In the genomic region with DNA sequence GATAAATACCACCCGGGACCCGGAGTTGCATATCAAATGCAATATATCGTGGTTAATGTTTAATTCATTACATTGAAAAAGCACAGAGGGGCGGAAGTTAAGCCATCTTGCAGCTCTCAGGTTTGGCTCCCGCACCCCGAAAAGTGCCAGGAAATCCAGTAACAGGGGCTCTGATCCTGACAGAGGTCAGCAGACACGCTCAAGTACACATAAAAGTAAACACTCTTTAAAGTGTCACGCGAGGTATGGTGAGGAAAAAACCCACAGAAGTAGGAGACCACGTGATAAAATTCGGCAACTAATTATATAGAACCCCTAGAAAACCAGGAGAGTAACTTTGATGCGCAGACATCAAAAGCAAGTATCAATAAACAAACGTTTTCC, we compare ENCODE assay signal across 8 mouse cellular contexts. TPM values are rescaled to one million over a fixed set of nuclear protein-coding genes. Genes with fewer than 3 reads are reported as not detected.
DNase-seq lines count a peak whose midpoint lies in the region; ATAC-seq and TF ChIP-seq lines count a peak whose summit lies in the region.

No protein-coding gene starts in this region.

- peaks cover 19% of the 10 kb centered on the region for H3K79me2 ChIP-seq in C2C12 (ENCODE audit: control insufficient read depth, insufficient read depth)

- 4% methylated on average over 13 of the region's 13 CpGs for WGBS in forebrain, embryonic 14.5 days
- 3% methylated on average over 13 of the region's 13 CpGs for WGBS in liver, embryonic 15.5 days (ENCODE audit: insufficient replicate concordance)

- peak overlapping the region; percentile 72 for H3K4me3 ChIP-seq in erythroblast, embryonic 14.5 days (replicated peaks)
- H3K4me3 ChIP-seq in C2C12 (ENCODE audit: insufficient read depth, poor library complexity, severe bottlenecking) = peak overlapping the region; percentile 64
- H3K4me3 ChIP-seq in forebrain, embryonic 14.5 days (ENCODE audit: low read depth, low read length) = peak overlapping the region; percentile 90
- peak overlapping the region; percentile 84 for H3K4me3 ChIP-seq in liver, embryonic 15.5 days (replicated peaks)

- no peak for DNase-seq in forebrain, embryonic 14.5 days (ENCODE audit: low spot score)
- no peak for DNase-seq in embryo, embryonic 11 days
- DNase-seq in adrenal gland, adult 8-10 months = no peak
- DNase-seq in adrenal gland, postnatal 4 days (ENCODE audit: low spot score in 2 of 2) = no peak

- ATAC-seq in erythroblast, adult 5-6 weeks (replicated peaks; ENCODE audit: low FRiP score, poor library complexity, severe bottlenecking) = no peak
- ATAC-seq in forebrain, embryonic 14.5 days = no peak; the same call in 1 of the 2 replicates
- no peak for ATAC-seq in liver, embryonic 15.5 days (ENCODE audit: insufficient read depth)

- peak overlapping the region; percentile 92 for H3K27ac ChIP-seq in forebrain, embryonic 14.5 days (ENCODE audit: low read depth, low read length)
- H3K27ac ChIP-seq in liver, embryonic 15.5 days (replicated peaks) = peak overlapping the region; percentile 96

- peak overlapping the region; percentile 72 for H3ac ChIP-seq in C2C12 (ENCODE audit: control insufficient read depth, insufficient read length, low read depth)

- H3K36me3 ChIP-seq in erythroblast, embryonic 14.5 days (ENCODE audit: control insufficient read depth) = peaks cover 79% of the 10 kb centered on the region
- H3K36me3 ChIP-seq in C2C12 (ENCODE audit: control insufficient read depth, insufficient read depth) = peaks cover 42% of the 10 kb centered on the region
- H3K36me3 ChIP-seq in forebrain, embryonic 14.5 days (ENCODE audit: control insufficient read depth, insufficient read depth, low read length) = peaks cover 58% of the 10 kb centered on the region
- H3K36me3 ChIP-seq in liver, embryonic 15.5 days (replicated peaks) = peaks cover 66% of the 10 kb centered on the region

- no peaks in the 10 kb centered on the region for H3K9me3 ChIP-seq in erythroblast, embryonic 14.5 days (ENCODE audit: control insufficient read depth, low read length)
- H3K9me3 ChIP-seq in forebrain, embryonic 14.5 days (replicated peaks; ENCODE audit: control insufficient read depth, low read length) = no peaks in the 10 kb centered on the region
- no peaks in the 10 kb centered on the region for H3K9me3 ChIP-seq in liver, embryonic 15.5 days (replicated peaks)

- no peak for TF ChIP-seq CTCF in C2C12 (IDR thresholded peaks at IDR 0.05; ENCODE audit: control insufficient read depth, insufficient read depth, insufficient read length)

- no peaks in the 10 kb centered on the region for H3K27me3 ChIP-seq in erythroblast, embryonic 14.5 days (ENCODE audit: control insufficient read depth)
- no peaks in the 10 kb centered on the region for H3K27me3 ChIP-seq in C2C12 (ENCODE audit: control insufficient read depth, insufficient read depth, insufficient read length)
- H3K27me3 ChIP-seq in forebrain, embryonic 14.5 days (replicated peaks; ENCODE audit: control insufficient read depth, insufficient read depth, low read length) = no peaks in the 10 kb centered on the region
- H3K27me3 ChIP-seq in liver, embryonic 15.5 days = no peaks in the 10 kb centered on the region

- peaks cover 12% of the 10 kb centered on the region for H3K79me3 ChIP-seq in C2C12 (ENCODE audit: low read depth)

- H3K9ac ChIP-seq in forebrain, embryonic 14.5 days (ENCODE audit: low read length) = peak overlapping the region; percentile 67
- peak overlapping the region; percentile 61 for H3K9ac ChIP-seq in liver, embryonic 15.5 days

- peaks cover 64% of the 10 kb centered on the region for H3K4me1 ChIP-seq in erythroblast, embryonic 14.5 days (ENCODE audit: control insufficient read depth)
- H3K4me1 ChIP-seq in forebrain, embryonic 14.5 days (ENCODE audit: control insufficient read depth, insufficient read depth, low read length) = peaks cover 7% of the 10 kb centered on the region
- H3K4me1 ChIP-seq in liver, embryonic 15.5 days (replicated peaks) = peaks cover 54% of the 10 kb centered on the region

- peak overlapping the region; percentile 90 for H3K4me2 ChIP-seq in forebrain, embryonic 14.5 days (ENCODE audit: low read length)
- peak overlapping the region; percentile 93 for H3K4me2 ChIP-seq in liver, embryonic 15.5 days

TF ChIP-seq in C2C12, 6 proteins besides CTCF, POLR2A, EP300 and RAD21:
- TF ChIP-seq MYOG (IDR thresholded peaks at IDR 0.05; ENCODE audit: control insufficient read depth, extremely low read depth, insufficient read length) = no peak
- TF ChIP-seq MYOD1 (IDR thresholded peaks at IDR 0.05; ENCODE audit: control insufficient read depth, insufficient read length, low read depth) = no peak
- no peak for TF ChIP-seq MAX (IDR thresholded peaks at IDR 0.05)
- TF ChIP-seq FOSL1 (IDR thresholded peaks at IDR 0.05; ENCODE audit: insufficient read depth, low read length, poor library complexity, severe bottlenecking) = no peak
- no peak for TF ChIP-seq CEBPB (IDR thresholded peaks at IDR 0.05; ENCODE audit: low read depth)
- TF ChIP-seq USF1 (IDR thresholded peaks at IDR 0.05; ENCODE audit: low read depth) = no peak

RNA-seq across cellular contexts. Expression of gene Rplp1, which starts 0.6 kb away (rescaled TPM):
- 3,562 and 4,475 TPM in 2 replicates for polyA plus RNA-seq in erythroblast, embryonic 14.5 days (2012)
- total RNA-seq in erythroblast, adult 5-6 weeks (2015; ENCODE audit: low replicate concordance) = 655 and 829 TPM in 2 replicates
- 835 and 981 TPM in 2 replicates for total RNA-seq in erythroblast, adult 5-6 weeks (2017; ENCODE audit: low replicate concordance)
- 13,097 TPM for polyA plus RNA-seq in C2C12 (2012; fragmentation: generic; extraction: Trizol)
- polyA plus RNA-seq in forebrain, embryonic 14.5 days (2014; fragmentation: Nextera tagmentation; extraction: Ambion mirVana) = 964 and 1,342 TPM in 2 replicates
- 831 and 882 TPM in 2 replicates for polyA plus RNA-seq in liver, embryonic 15.5 days (2015; fragmentation: Nextera tagmentation; extraction: Ambion mirVana)
- total RNA-seq in adrenal gland, adult 8-10 months (2022) = 1,000 to 10,000 TPM; 2,047 to 2,140 (median 2,121) TPM
- 1,000 to 10,000 TPM; 2,291 to 2,466 TPM for total RNA-seq in adrenal gland, postnatal 4 days (2021)

RNA-seq across cellular contexts. Expression of gene Kif23, which starts 31.7 kb away (rescaled TPM):
- 4.3 and 6.1 TPM in 2 replicates for polyA plus RNA-seq in erythroblast, embryonic 14.5 days (2012)
- 67.1 and 70.2 TPM in 2 replicates for total RNA-seq in erythroblast, adult 5-6 weeks (2015; ENCODE audit: low replicate concordance)
- 131 and 155 TPM in 2 replicates for total RNA-seq in erythroblast, adult 5-6 weeks (2017; ENCODE audit: low replicate concordance)
- polyA plus RNA-seq in C2C12 (2012; fragmentation: generic; extraction: Trizol) = 65.2 TPM
- polyA plus RNA-seq in forebrain, embryonic 14.5 days (2014; fragmentation: Nextera tagmentation; extraction: Ambion mirVana) = 43.2 and 49.6 TPM in 2 replicates
- 66.2 and 66.9 TPM in 2 replicates for polyA plus RNA-seq in liver, embryonic 15.5 days (2015; fragmentation: Nextera tagmentation; extraction: Ambion mirVana)
- 1 to 10 TPM; 2.3 to 3.8 (median 3.7) TPM for total RNA-seq in adrenal gland, adult 8-10 months (2022)
- 10 to 100 TPM; 45.0 to 52.8 TPM for total RNA-seq in adrenal gland, postnatal 4 days (2021)
